Mouse (Mus musculus) urinary bladder, postnatal 36 days (tissue): ENCODE data around the gene Kbtbd6.

Experiments
- DNase-seq, 2 experiments: peaks; one replicate each; pipeline ENCODE4 v3.0.0; 2022; ENCODE audit warnings: low spot score in 2 of 2, mixed read lengths in 1 of 2

Kbtbd6 gene

DNA sequence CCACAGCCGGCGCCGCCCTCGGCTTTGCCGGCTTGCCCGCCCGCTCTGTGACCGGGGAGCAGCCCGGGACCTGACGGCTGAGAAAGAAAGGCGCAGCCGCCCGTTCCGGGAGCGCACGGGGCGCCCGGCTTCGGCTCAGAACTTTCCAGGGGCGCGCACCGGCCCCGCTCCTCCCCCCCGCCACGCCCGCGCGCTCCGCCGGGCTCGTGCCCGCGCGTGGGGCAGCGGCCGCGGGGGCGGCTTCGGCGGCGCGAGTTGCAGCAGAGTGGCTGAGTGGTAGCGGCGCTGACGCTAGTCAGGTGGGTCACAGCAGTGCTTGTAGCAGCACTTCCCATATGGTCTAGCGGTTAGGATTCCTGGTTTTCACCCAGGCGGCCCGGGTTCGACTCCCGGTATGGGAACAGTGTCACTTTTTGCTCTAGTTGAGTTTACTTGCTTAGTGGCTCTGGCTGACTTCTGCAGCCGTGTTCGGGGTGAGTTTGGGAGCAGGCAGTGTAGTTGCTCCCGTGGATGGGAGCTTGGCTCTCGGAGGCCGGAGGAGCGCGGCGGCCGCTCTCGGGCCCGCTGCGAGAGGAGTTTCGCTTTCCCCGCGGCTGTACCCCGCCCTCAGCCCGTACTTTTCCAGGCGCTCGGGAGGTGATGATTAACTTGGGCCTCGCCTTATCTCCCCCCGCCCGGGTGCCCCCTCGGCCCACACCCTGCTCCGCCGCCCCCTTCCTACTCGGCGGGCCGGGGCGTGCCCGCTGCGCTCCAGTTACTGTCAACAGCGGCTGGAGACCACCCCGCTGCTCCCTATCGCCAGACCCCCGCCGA lies 29.9 kb downstream of the Kbtbd6 start, which contains the start of gene Wbp4:
Wbp4 (minus strand) TSS at position 182 of the 813 bp plus-strand sequence.
- peak; percentile 82 to 86 for DNase-seq

- DNase-seq, result no peak
Observed at GRCm38 (mm10) chr14:79482251-79482661, 30.6 kb downstream of the Kbtbd6 start.

DNA sequence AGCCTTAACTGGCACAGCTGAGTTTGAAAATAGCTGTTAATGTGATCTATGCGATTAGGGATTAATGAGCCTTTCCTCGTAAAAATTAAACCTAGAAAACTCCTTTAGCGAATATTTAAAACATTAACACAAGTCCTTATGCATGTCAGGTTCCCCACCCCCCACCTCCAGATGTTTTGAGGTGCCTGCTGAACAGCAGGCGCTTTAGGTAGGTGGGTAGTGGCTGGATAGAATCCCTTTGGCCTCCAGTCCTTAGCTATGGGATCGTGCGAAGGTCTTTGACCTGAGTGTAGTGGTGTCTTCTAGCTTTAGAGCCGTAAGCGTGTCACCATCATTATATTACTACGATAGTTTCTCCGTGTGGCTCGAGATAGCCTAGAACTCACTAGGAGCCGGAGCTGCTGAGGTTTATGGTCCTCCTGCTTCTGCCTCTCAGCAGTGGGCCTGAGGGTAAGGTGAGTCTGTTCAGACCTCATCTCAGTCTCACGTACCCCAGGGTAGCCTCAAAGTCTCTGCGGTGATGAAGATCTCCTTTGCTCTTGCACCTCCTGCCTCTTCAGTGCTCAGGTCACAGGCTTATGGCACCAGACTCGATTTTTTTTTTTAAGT lies 31.2 kb downstream of the Kbtbd6 start:
- no peak for DNase-seq

- DNase-seq, result peak in 1 of 2 experiments; percentile 32
Observed at GRCm38 (mm10) chr14:79483611-79484120, 32.0 kb downstream of the Kbtbd6 start.

GRCm38 (mm10) chr14:79486617-79486992 lies 35.0 kb downstream of the Kbtbd6 start:
- DNase-seq, result no peak

DNA sequence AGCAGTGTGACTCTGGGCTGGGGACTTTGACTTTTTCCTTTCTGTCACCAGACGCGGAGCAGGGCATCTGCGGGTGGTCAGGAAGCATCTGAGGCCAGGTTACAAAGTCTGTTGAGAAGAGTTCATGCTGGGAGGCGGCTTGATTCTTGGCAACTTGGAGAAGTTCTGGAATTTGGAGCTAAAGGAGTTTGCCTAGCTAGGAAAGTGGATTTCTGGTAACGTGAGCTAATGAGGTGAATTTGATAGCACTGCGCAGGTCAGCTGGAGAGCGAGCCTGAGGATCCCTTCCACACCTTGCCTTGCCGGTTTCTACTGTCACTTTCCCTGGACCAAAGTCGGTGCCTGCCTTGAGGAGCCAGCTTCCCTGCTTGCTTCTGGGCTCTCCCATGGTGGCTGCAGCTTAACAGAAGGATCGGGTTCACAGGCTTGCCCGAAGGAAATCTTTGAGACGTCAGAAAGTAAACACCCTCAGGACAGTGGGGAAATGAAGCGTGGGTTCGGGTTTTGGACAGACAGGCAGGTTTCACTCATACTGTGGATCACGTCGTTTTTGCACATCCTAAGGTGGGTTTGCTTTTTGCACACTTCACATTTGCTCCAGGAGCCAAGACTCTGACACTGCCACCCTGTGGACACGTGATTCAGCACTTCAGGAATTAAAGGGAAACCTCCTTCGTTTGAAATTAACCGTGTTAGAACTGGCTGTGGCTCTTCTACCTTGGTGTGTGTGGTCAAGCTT lies 35.5 kb downstream of the Kbtbd6 start:
- no peak for DNase-seq

DNA sequence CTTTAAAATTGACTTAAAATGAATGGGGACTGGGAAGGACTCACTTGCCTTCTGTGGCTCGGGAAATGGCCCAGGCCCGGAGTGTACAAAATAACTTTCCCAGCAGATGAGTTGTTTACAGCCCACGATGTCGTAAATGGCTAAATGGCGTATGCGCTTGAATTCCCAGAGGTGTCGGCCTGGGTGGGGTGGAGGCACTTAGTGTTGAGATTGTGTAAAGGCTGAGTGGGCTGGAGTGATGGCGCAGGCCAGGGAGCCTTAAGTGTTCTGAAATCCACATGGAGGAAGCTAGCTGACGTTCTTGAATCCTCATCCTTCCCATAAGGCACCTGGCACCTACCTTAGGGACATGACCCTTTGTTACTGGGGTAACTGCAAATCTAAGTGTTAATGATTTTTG lies 36.9 kb downstream of the Kbtbd6 start:
- DNase-seq, result peak in 1 of 2 experiments; percentile 70

GRCm38 (mm10) chr14:79489150-79489549 lies 37.5 kb downstream of the Kbtbd6 start:
- DNase-seq, result no peak

DNA sequence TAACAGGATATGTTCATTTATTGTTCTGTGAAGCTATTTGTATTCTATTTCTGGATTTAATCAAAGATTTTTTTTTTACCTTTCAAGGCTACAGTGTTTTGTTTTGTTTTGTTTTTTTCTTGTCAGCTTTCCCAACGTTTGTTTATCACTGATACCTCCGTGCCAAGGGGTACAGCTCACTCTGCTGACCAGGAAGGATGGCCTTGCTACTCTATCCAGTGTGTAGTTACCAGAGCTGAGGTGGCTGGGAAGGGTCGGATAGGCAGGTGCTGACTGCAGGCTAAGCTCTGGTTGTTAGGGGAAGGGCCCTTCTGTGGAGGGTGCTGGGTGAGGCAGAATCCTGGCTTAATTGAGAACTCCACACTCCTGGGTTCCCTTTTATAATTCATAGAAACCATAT lies 38.6 kb downstream of the Kbtbd6 start:
- no peak for DNase-seq

GRCm38 (mm10) chr14:79494349-79494748 lies 42.7 kb downstream of the Kbtbd6 start:
- DNase-seq, result no peak

- no peak for DNase-seq
Observed at GRCm38 (mm10) chr14:79499326-79499725, 47.7 kb downstream of the Kbtbd6 start.

- DNase-seq, result no peak
Observed at GRCm38 (mm10) chr14:79500756-79501155, 49.1 kb downstream of the Kbtbd6 start.

- peak in 1 of 2 experiments; percentile 64 for DNase-seq
Observed at GRCm38 (mm10) chr14:79503371-79504075, 51.9 kb downstream of the Kbtbd6 start.
